Mouse (Mus musculus) lung, adult 2 months (tissue): ENCODE measurements at regions not wholly inside any gene's neighbourhood (a gene's known extent, or its start where the extent isn't known, plus 50 kb on each side); places are given as distances from the start of the nearest gene placed in this dataset.

ENCODE experiments used
- DNase-seq: peaks from one replicate; pipeline ENCODE4 v3.0.0; 2022
- H3K4me1 ChIP-seq: fragments of 200-500 bp; 2 replicates; pipeline ENCODE4 v1.6.1; 2011; ENCODE audit warnings: low read length; ENCODE audit not compliant: control insufficient read depth, insufficient read depth
- H3K4me3 ChIP-seq: fragments of 200-500 bp; replicated peaks from 2 replicates; pipeline ENCODE3; 2011; ENCODE audit warnings: low read depth, mild to moderate bottlenecking, control low read depth, low read length; ENCODE audit errors: extremely low read depth
- CTCF ChIP-seq: fragments of 200-500 bp; IDR thresholded peaks from 2 replicates; pipeline ENCODE4 v1.5.1; 2011; ENCODE audit warnings: mild to moderate bottlenecking, low read length, control low read depth; ENCODE audit not compliant: insufficient read depth
- POLR2A ChIP-seq: fragments of 200-500 bp; IDR thresholded peaks from 2 replicates; pipeline ENCODE4 v1.6.1; 2011; ENCODE audit warnings: low read depth, mild to moderate bottlenecking, control low read depth, low read length, borderline replicate concordance; ENCODE audit errors: extremely low read depth
- WGBS: fragments of 180-500 bp; shearing (Covaris S2); methylation state at CpG from one replicate; pipeline ENCODE4 v1.1.7; 2018; 5-methylcytosine and 5-hydroxymethylcytosine counted together

DNA sequence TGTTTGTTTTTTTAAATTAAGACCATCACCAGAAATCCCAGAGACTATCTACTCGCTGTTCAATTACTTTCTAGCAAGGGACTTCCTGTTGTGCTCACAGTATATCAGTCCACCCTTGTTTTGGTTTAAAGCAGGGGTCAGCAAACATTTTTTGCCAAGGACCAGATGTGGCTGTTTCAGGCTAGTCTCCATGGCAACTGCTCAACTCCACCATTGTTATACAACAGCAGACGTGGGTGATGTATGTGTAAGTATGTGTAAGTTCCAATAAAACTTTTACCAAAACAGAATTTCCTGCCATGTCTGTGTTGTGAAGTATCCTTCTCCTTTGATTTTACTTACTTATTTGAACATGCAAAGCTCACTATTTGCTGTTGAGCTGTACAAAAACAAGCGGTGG is 259.9 kb downstream of the Dhx15 start:
- DNase-seq, result no peak
- WGBS, result 80% methylated on average over 3 of the region's 3 CpGs
- TF ChIP-seq CTCF (no peak), POLR2A (no peak)
- no peaks in the 10 kb centered on the region for H3K4me1 ChIP-seq
- no peak overlapping the region for H3K4me3 ChIP-seq

DNA sequence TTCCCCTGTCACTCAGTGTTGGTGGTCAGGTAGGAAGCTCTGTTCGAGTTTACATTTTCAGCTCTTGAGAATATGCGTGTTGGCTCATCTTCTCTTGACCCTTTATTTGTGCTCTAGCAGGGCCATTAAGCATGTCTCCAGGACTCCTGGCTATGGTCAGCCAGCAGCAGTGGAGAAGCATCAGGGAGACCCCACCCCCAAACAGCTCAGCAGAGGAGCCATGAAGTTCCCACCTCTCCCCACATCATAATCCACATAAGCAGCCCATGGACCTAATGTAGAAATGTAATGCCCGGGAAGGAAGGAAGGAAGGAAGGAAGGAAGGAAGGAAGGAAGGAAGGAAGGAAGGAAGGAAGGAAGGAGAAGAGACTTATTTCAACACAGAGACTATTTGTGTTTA is 261.5 kb downstream of the Dhx15 start:
- TF ChIP-seq CTCF, result no peak
- no peak for TF ChIP-seq POLR2A
- WGBS, result 87% methylated on average over 3 of the region's 3 CpGs

DNA sequence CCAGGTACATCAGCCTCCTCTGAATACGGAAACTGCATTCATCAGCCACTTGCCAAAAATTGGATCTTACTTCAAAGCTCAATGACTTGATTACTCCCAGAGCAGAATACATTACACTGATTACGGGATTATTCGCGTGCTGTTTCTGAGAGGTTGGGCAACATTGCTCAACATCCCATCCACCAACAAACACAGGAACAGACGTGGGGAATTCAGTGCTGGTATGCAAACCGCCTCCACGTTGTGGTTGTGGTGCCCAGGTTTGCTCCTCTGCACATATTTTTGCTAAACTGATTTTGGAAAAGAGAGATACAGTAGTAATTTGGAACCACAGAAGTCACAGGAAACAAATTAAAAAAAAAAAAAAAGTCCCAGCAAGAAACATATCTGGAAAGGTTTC is 266.9 kb downstream of the Dhx15 start:
- TF ChIP-seq POLR2A (no peak), CTCF (no peak)
- no peaks in the 10 kb centered on the region for H3K4me1 ChIP-seq
- WGBS, result 62% methylated on average over 7 of the region's 7 CpGs

More for the DNA sequence above, 261.5 kb downstream of the Dhx15 start:
- H3K4me1 ChIP-seq, result no peaks in the 10 kb centered on the region
- H3K4me3 ChIP-seq, result no peak overlapping the region
- no peak for DNase-seq

DNA sequence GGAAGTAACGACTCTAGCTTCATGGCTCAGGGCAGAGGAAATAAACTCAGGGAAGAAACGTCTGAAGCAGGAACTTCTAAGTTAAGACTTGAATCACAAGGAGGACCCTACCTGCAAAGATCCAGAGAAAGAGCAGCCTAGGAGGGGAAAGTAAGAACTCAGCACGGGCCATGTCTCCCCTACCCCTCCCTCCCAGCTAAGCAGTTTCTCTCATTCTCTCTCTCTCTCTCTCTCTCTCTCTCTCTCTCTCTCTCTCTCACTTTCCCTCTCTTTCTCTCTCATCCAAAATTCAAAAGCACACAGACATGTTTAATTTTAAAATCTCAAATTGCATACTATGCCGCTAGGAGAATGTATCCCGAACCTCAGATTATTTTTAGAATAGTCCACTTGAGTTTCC is 267.3 kb downstream of the Dhx15 start:
- TF ChIP-seq CTCF (no peak), POLR2A (no peak)
- DNase-seq, result no peak
- no peak overlapping the region for H3K4me3 ChIP-seq
- H3K4me1 ChIP-seq, result no peaks in the 10 kb centered on the region
- WGBS, result 48% methylated on average over 5 of the region's 5 CpGs

More for the DNA sequence above, 266.9 kb downstream of the Dhx15 start:
- no peak for DNase-seq
- H3K4me3 ChIP-seq, result no peak overlapping the region

DNA sequence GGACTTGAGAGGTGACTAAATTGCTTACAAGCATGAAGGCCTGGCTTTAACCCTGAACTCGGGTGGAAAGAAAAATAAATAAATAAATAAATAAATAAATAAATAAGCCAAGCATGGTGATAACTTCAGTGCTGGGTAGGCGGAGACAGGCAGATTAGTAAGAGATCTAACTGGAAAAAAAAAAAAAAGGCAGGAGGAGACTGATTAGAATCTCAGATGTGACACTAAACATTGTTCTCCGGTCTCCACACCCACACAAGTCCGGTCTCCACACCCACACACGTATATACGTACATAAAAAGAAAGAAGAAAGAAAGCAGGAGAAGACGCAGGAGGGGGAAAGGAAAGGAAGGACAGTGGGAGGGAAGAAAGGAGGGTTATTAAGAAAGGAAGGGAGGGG is 267.8 kb downstream of the Dhx15 start:
- DNase-seq, result no peak

DNA sequence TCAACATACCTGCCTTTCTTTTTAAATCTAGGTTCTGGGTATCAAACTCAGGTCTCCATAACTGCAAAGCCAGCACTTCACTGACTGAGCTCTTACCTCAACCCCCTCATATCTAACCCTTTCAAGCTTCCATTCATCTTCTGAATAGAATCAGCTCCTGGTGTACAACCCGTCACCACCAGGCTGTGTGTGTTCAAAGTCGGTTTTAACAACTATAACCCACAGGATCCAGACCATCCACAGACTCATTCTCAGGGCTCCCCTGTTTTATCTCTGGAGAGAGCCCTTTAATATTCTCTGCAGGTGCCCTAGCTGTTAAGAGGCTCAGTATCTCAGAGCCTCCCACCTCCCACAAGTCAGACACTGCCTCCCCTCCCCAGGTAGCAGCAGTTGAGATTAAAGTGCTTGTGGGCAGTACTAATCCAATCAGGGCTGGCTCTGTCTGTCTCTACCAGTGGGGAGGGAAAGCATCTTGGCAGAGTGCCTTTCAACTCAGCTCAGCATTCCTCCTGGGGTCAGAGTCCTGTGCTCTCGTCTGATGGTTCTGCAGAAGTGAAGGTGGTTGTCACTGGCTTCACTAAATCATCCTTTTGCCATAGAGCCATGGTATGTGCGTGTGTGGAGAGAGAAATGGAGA is 272.4 kb downstream of the Dhx15 start:
- TF ChIP-seq POLR2A (no peak), CTCF (no peak)
- Histone ChIP-seq H3K4me3 (no peak overlapping the region), H3K4me1 (no peaks in the 10 kb centered on the region)
- WGBS, result 28% methylated on average over 4 of the region's 4 CpGs
- no peak for DNase-seq

More for the DNA sequence above, 267.8 kb downstream of the Dhx15 start:
- Histone ChIP-seq H3K4me1 (no peaks in the 10 kb centered on the region), H3K4me3 (no peak overlapping the region)
- 68% methylated on average over 7 of the region's 7 CpGs for WGBS
- TF ChIP-seq POLR2A, result no peak
- TF ChIP-seq CTCF, result no peak

DNA sequence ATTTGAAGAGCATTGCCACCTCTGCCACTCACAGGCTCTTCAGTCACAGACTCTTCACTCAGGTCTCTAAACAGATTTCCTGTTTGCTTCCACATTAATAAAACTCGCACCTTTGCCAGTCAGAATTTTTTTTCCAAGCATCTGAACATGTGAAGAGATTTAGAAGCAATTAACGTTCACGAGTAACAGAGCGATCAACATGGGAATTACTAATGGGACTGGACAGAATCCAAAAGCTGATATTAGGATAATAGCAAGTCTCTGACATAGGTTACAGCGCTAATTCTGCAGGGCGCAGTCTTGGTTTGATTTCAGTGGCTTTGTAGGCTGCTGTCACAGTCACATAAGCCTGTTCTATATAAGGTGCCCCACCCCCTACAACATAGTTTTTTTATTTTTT is 275.6 kb downstream of the Dhx15 start:
- TF ChIP-seq CTCF, result no peak
- H3K4me3 ChIP-seq, result no peak overlapping the region
- WGBS, result 79% methylated on average over 6 of the region's 6 CpGs

DNA sequence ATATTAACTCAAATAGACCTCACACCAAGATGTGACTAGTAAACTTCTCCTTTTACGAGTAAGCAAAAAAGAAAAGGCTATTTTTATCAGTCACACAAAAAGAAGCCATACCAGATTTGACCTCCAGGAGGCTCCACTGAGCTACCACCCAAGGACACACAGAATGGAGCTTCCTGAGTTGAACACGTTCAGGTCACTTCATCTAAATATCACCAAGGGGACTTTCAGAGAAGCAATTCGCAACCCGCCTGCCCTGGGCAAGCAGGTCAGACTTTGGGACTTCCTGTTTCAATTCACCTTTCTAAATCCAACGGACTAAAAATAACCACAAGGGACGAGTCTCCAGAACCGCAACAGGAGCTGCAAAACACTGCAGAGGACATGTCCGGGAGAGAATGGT is 281.5 kb downstream of the Dhx15 start:
- 49% methylated on average over 8 of the region's 8 CpGs for WGBS
- H3K4me3 ChIP-seq, result no peak overlapping the region
- no peaks in the 10 kb centered on the region for H3K4me1 ChIP-seq
- DNase-seq, result no peak
- no peak for TF ChIP-seq POLR2A
- TF ChIP-seq CTCF, result no peak

More for the DNA sequence above, 275.6 kb downstream of the Dhx15 start:
- no peak for DNase-seq
- H3K4me1 ChIP-seq, result no peaks in the 10 kb centered on the region

DNA sequence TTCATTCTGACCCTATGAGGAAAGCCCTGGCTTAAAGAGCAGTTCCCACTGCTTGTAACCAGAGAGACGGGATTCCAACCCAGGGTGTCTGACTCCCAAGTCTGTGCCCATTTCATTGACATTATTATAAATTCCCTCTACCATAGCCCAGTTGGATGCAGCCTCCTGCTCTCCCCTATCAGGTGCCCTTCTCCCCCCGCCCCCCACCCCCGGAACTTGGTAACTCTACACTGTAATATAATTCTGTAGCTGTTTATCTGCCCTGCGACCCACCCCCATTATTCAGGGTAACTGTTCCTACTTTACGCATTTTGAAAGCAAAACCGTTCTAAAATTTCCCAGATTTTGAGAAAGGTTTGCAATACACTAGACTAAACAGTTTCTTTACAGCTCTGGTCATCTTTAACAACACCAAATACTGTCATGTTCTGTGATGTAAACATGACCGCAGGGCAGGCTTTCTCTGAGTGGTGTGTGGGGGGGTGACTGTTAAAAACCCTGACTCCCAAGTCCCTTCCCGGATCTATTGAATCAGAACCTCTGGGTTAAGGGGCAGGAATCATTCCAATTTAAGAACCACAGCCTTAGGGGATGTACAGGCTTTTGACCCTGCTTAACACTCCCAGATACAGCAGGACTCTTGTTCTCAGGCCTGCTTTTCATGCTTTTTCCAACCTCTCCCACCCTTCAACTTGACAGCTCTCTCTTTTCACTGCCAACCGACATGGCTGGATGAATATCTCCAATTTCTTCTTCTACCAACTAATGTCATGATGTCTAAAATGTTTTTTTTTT is 283.8 kb downstream of the Dhx15 start:
- TF ChIP-seq POLR2A, result no peak
- no peak for TF ChIP-seq CTCF
- 57% methylated on average over 9 of the region's 9 CpGs for WGBS
- no peaks in the 10 kb centered on the region for H3K4me1 ChIP-seq
- DNase-seq, result no peak
- no peak overlapping the region for H3K4me3 ChIP-seq

DNA sequence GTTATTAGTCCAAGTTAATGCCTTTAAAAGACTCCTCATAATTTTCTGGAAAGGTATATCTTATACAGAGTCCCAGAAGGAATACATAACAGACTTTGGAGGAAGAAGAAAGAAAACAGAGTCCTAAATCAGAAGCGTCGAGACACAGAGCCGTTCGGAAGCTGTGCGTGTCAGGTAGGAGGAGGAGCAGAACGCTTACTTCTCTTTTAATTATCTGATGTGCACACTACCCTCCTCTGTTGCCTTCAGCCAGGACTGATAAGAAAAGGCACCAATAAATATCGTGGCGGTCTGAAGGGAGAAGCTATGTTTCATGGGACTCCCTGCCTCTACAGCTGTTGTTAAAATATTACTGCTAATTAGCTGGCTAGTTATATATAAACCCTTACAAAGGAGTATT is 296.2 kb downstream of the Dhx15 start:
- DNase-seq, result no peak
- WGBS, result 75% methylated on average over 8 of the region's 8 CpGs
- no peak overlapping the region for H3K4me3 ChIP-seq
- TF ChIP-seq CTCF (no peak), POLR2A (no peak)
- H3K4me1 ChIP-seq, result no peaks in the 10 kb centered on the region
